ENCODE assay signal across 9 mouse cellular contexts in genomic region chr11:103344494-103345332, GRCm38 (mm10). TPM values are rescaled to one million over a fixed set of nuclear protein-coding genes. Genes with fewer than 3 reads are reported as not detected.
DNase-seq lines count a peak whose midpoint lies in the region; ATAC-seq and TF ChIP-seq lines count a peak whose summit lies in the region.
"Had no signal": no experiment of that assay in that cellular context is flagged by ENCODE, and none has a peak within 500 bp of the region (broad histone marks: within the 10 kb centered on the region; RNA-seq: fewer than 3 reads in every experiment).

No protein-coding gene starts in this region.

- H3K27me3 ChIP-seq in lung, postnatal 0 days (replicated peaks; ENCODE audit: insufficient read depth, low read length), result no peaks in the 10 kb centered on the region

- H3K4me1 ChIP-seq in lung, postnatal 0 days (ENCODE audit: insufficient read depth, low read depth, low read length), result 0 out of 2 replicates have a peak, but pooled peaks cover 6% of the 10 kb centered on the region

- no peak overlapping the region for H3K4me3 ChIP-seq in lung, postnatal 0 days (ENCODE audit: low read depth, low read length)
- H3K4me3 ChIP-seq: hindbrain, embryonic 10.5 days had no signal

- no peak for TF ChIP-seq CTCF in lung, postnatal 0 days (IDR thresholded peaks at IDR 0.05)

- no peak for TF ChIP-seq EP300 in lung, postnatal 0 days (IDR thresholded peaks at IDR 0.05)

- H3K9me3 ChIP-seq in lung, postnatal 0 days (ENCODE audit: low read length), result no peaks in the 10 kb centered on the region
- H3K9me3 ChIP-seq: hindbrain, embryonic 10.5 days had no signal

- H3K4me2 ChIP-seq in lung, postnatal 0 days (replicated peaks; ENCODE audit: low read depth, low read length), result no peak overlapping the region

- no peak overlapping the region for H3K27ac ChIP-seq in lung, postnatal 0 days (ENCODE audit: low read length)

- no peak for ATAC-seq in lung, postnatal 0 days
- ATAC-seq in granulocyte monocyte progenitor cell, adult 5-6 weeks (replicated peaks; ENCODE audit: poor library complexity, severe bottlenecking), result peak; percentile 78
- ATAC-seq in neutrophil, adult 5-6 weeks (ENCODE audit: extremely low read depth, insufficient number of reproducible peaks, low FRiP score, poor library complexity, severe bottlenecking), result peak; percentile 42

- WGBS in lung, postnatal 0 days, result 54% methylated on average over 18 of the region's 19 CpGs

- no peaks in the 10 kb centered on the region for H3K36me3 ChIP-seq in lung, postnatal 0 days (ENCODE audit: insufficient read depth, low read length)
- H3K36me3 ChIP-seq: hindbrain, embryonic 10.5 days had no signal

- H3K9ac ChIP-seq in lung, postnatal 0 days (replicated peaks; ENCODE audit: low read depth), result no peak overlapping the region

- peak; percentile 31 for DNase-seq in lung, postnatal 14 days
- DNase-seq in lung, postnatal 0 days (ENCODE audit: low spot score), result no peak
- DNase-seq in testis, postnatal 14 days (ENCODE audit: low spot score), result no peak
- no peak for DNase-seq in cerebellum, adult 9-10 months
- no peak for DNase-seq in heart, postnatal 4 days
- DNase-seq: cerebellum, adult 11-12 months had no signal

RNA-seq across cellular contexts. Expression of gene Arhgap27, which starts 18.8 kb away (rescaled TPM):
- polyA plus RNA-seq in lung, postnatal 0 days (2015; fragmentation: Nextera tagmentation; extraction: Ambion mirVana), result 18.5 and 20.0 TPM in 2 replicates
- 21.3 and 29.3 TPM in 2 replicates for total RNA-seq in granulocyte monocyte progenitor cell, adult 5-6 weeks (2014; fragmentation: Nextera tagmentation)
- 11.0 and 19.0 TPM in 2 replicates for total RNA-seq in granulocyte monocyte progenitor cell, adult 5-6 weeks (2017)
- total RNA-seq in neutrophil, adult 5-6 weeks (2017), result 59.8 and 81.4 TPM in 2 replicates
- total RNA-seq in heart, postnatal 4 days (2021), result 10 to 100 TPM; 23.5 to 25.4 TPM
